Mouse (Mus musculus) R1 (cell line): ENCODE measurements around the gene Ltb4r1.

ENCODE experiments used
- DNase-seq: peaks from one replicate; pipeline ENCODE4 v3.0.0-alpha.2; 2018; ENCODE audit warnings: low read depth, low spot score

Gene Ltb4r1

GRCm38 (mm10) chr14:55765696-55766095 is at the start of gene Ltb4r1:
Gene Ltb4r1 (plus strand): TSS chr14:55765962.
- no peak for DNase-seq

- DNase-seq = no peak
These were observed 49.5 kb upstream of the Ltb4r1 start for GRCm38 (mm10) chr14:55716271-55716670.

GRCm38 (mm10) chr14:55716884-55717283 is 48.9 kb upstream of the Ltb4r1 start:
- DNase-seq = no peak

- DNase-seq = peak; percentile 66
These were observed 46.0 kb upstream of the Ltb4r1 start for GRCm38 (mm10) chr14:55719737-55720136.

- DNase-seq = no peak
These were observed 45.1 kb upstream of the Ltb4r1 start for GRCm38 (mm10) chr14:55720666-55721065.

GRCm38 (mm10) chr14:55721076-55721475 is 44.7 kb upstream of the Ltb4r1 start:
- DNase-seq = no peak

GRCm38 (mm10) chr14:55721700-55722437 is 43.9 kb upstream of the Ltb4r1 start, which contains the start of gene Rabggta:
Gene Rabggta (minus strand): TSS chr14:55722263.
- peak; percentile 97 for DNase-seq

- no peak for DNase-seq
These were observed 43.3 kb upstream of the Ltb4r1 start for GRCm38 (mm10) chr14:55722438-55722945.

GRCm38 (mm10) chr14:55723433-55723832 is 42.3 kb upstream of the Ltb4r1 start:
- no peak for DNase-seq

GRCm38 (mm10) chr14:55724411-55724871 is 41.3 kb upstream of the Ltb4r1 start:
- DNase-seq = no peak

- no peak for DNase-seq
These were observed 39.5 kb upstream of the Ltb4r1 start for GRCm38 (mm10) chr14:55726261-55726660.

- DNase-seq = no peak
These were observed 37.7 kb upstream of the Ltb4r1 start for GRCm38 (mm10) chr14:55727889-55728685.

GRCm38 (mm10) chr14:55730116-55730515 is 35.6 kb upstream of the Ltb4r1 start:
- no peak for DNase-seq

- no peak for DNase-seq
These were observed 35.2 kb upstream of the Ltb4r1 start for GRCm38 (mm10) chr14:55730531-55731032.

- no peak for DNase-seq
These were observed 31.9 kb upstream of the Ltb4r1 start for GRCm38 (mm10) chr14:55733889-55734288.

GRCm38 (mm10) chr14:55734869-55735268 is 30.9 kb upstream of the Ltb4r1 start:
- no peak for DNase-seq

GRCm38 (mm10) chr14:55735334-55735733 is 30.4 kb upstream of the Ltb4r1 start:
- no peak for DNase-seq

- DNase-seq = no peak
These were observed 30.0 kb upstream of the Ltb4r1 start for GRCm38 (mm10) chr14:55735758-55736157.

GRCm38 (mm10) chr14:55737086-55737687 is 28.6 kb upstream of the Ltb4r1 start:
- DNase-seq = no peak

GRCm38 (mm10) chr14:55743711-55744110 is 22.1 kb upstream of the Ltb4r1 start:
- DNase-seq = peak; percentile 82

GRCm38 (mm10) chr14:55745180-55745860 is 20.4 kb upstream of the Ltb4r1 start, which contains the start of the genes Dhrs1 and Nop9:
Gene Dhrs1 (minus strand): TSS chr14:55745690.
Gene Nop9 (plus strand): TSS chr14:55745693.
- DNase-seq = peak; percentile 90
